19 mouse cellular contexts compared by ENCODE assay signal in the genomic region with DNA sequence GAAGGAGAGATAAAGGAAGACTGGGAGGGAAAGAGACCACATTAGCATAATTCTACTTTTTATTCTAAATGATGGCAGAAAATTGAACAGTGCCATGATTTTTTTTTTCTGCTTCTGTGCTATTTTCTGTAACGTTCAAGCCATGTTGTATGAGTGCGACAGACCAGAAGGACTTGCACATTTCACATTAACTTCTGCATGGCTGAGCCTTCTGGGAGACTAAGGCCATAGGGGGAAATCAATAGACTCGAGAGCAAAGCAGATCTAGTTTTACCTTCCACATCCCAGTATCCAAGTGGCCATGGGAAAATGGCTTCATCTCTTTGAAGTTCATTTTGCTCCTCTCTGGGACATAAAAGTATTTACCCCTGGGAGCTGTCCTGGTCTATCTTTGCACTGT.
"Had no signal": no experiment of that assay in that cellular context is flagged by ENCODE, and none has a peak within 500 bp of the region (broad histone marks: within the 10 kb centered on the region; RNA-seq: fewer than 3 reads in every experiment).

No protein-coding gene starts in this region.

- ATAC-seq: liver, postnatal 0 days; midbrain, embryonic 15.5 days had no signal

- H3K4me2 ChIP-seq: limb, embryonic 12.5 days; limb, embryonic 15.5 days; liver, embryonic 11.5 days; lung, embryonic 14.5 days; midbrain, embryonic 15.5 days; neural tube, embryonic 12.5 days; neural tube, embryonic 15.5 days had no signal

- H3K36me3 ChIP-seq: limb, embryonic 12.5 days; limb, embryonic 15.5 days; midbrain, embryonic 10.5 days; midbrain, embryonic 15.5 days; neural tube, embryonic 12.5 days; neural tube, embryonic 15.5 days had no signal

- H3K4me1 ChIP-seq: midbrain, embryonic 15.5 days; neural tube, embryonic 12.5 days; neural tube, embryonic 15.5 days had no signal

- H3K27ac ChIP-seq: layer of hippocampus, adult 2 months; left cerebral cortex, adult 2 months; limb, embryonic 12.5 days; limb, embryonic 15.5 days; liver, embryonic 14.5 days; midbrain, embryonic 10.5 days; midbrain, embryonic 15.5 days; neural tube, embryonic 12.5 days; neural tube, embryonic 15.5 days had no signal

- H3K4me3 ChIP-seq: layer of hippocampus, adult 2 months; left cerebral cortex, adult 2 months; limb, embryonic 12.5 days; limb, embryonic 15.5 days; midbrain, embryonic 10.5 days; midbrain, embryonic 15.5 days; neural tube, embryonic 12.5 days; neural tube, embryonic 15.5 days had no signal

- H3K9ac ChIP-seq: limb, embryonic 12.5 days; limb, embryonic 15.5 days; liver, embryonic 14.5 days; liver, postnatal 0 days; lung, embryonic 14.5 days; midbrain, embryonic 15.5 days; neural tube, embryonic 12.5 days; neural tube, embryonic 15.5 days had no signal

- DNase-seq: kidney, adult 18-20 months; kidney, adult 9 months; kidney, postnatal 14 days; left cerebral cortex, postnatal 4 days; thymus, adult 18-20 months; thymus, postnatal 36 days had no signal

- H3K27me3 ChIP-seq: limb, embryonic 12.5 days; limb, embryonic 15.5 days; megakaryocyte, embryonic 14.5 days; midbrain, embryonic 15.5 days; neural tube, embryonic 12.5 days; neural tube, embryonic 15.5 days had no signal

- H3K9me3 ChIP-seq: limb, embryonic 12.5 days; limb, embryonic 15.5 days; megakaryocyte, embryonic 14.5 days; midbrain, embryonic 10.5 days; midbrain, embryonic 15.5 days; neural tube, embryonic 12.5 days; neural tube, embryonic 15.5 days had no signal
